Mouse (Mus musculus) heart, embryonic 16.5 days (tissue): Measurements from ENCODE around the gene Txnl4b. TPM values are rescaled to one million over a fixed set of nuclear protein-coding genes. Genes with fewer than 3 reads are reported as not detected.

Source experiments
- ATAC-seq: fragments of 200-750 bp; cut with Nextera tagmentation; replicated peaks from 2 replicates; pipeline ENCODE4 v1.8.0; 2017; ENCODE audit warnings: moderate number of reproducible peaks; ENCODE audit not compliant: insufficient read depth, low FRiP score; ENCODE audit errors: extremely low read depth
- H3K27ac ChIP-seq: fragments of 300-500 bp; sonication (generic); 2 replicates; pipeline ENCODE4 v1.5.1; 2014; ENCODE audit warnings: mild to moderate bottlenecking, low read length, control low read depth, moderate library complexity
- H3K27me3 ChIP-seq: fragments of 300-500 bp; sonication (generic); 2 replicates; pipeline ENCODE4 v1.6.1; 2014; ENCODE audit warnings: low read length, mixed read lengths; ENCODE audit not compliant: control insufficient read depth, insufficient read depth
- H3K36me3 ChIP-seq: fragments of 300-500 bp; sonication (generic); 2 replicates; pipeline ENCODE4 v1.6.1; 2014; ENCODE audit not compliant: control insufficient read depth, insufficient read depth
- H3K4me1 ChIP-seq: fragments of 300-500 bp; sonication (generic); 2 replicates; pipeline ENCODE4 v1.6.1; 2014; ENCODE audit warnings: low read length, mixed read lengths; ENCODE audit not compliant: control insufficient read depth, insufficient read depth
- H3K4me2 ChIP-seq: fragments of 300-500 bp; sonication (generic); 2 replicates; pipeline ENCODE4 v1.6.1; 2014; ENCODE audit warnings: low read depth, mild to moderate bottlenecking, control low read depth, low read length
- H3K4me3 ChIP-seq: fragments of 300-500 bp; sonication (generic); 2 replicates; pipeline ENCODE4 v1.5.1; 2014; ENCODE audit warnings: mild to moderate bottlenecking, control low read depth, low read length
- H3K9ac ChIP-seq: fragments of 300-500 bp; sonication (generic); 2 replicates; pipeline ENCODE4 v1.6.1; 2014; ENCODE audit warnings: low read length, control low read depth
- H3K9me3 ChIP-seq: fragments of 300-500 bp; sonication (generic); replicated peaks from 2 replicates; pipeline ENCODE4 v1.6.1; 2016; ENCODE audit warnings: low read length; ENCODE audit not compliant: control insufficient read depth
- WGBS: fragments of 180-500 bp; shearing (Covaris S2); extraction: QIAGEN DNeasy Blood & Tissue Kit; methylation state at CpG from one replicate; pipeline ENCODE4 v1.1.7; 2014; 5-methylcytosine and 5-hydroxymethylcytosine counted together
- polyA plus RNA-seq: library from polyadenylated mRNA; unstranded; fragments of >200 nt; fragmentation: Nextera tagmentation; extraction: Ambion mirVana; gene quantifications from 2 replicates; pipeline ENCODE4 v1.2.1, GENCODE M21; 2015

The Txnl4b gene
- polyA plus RNA-seq, 1 experiment from 2014 or later = 19.0 TPM

DNA sequence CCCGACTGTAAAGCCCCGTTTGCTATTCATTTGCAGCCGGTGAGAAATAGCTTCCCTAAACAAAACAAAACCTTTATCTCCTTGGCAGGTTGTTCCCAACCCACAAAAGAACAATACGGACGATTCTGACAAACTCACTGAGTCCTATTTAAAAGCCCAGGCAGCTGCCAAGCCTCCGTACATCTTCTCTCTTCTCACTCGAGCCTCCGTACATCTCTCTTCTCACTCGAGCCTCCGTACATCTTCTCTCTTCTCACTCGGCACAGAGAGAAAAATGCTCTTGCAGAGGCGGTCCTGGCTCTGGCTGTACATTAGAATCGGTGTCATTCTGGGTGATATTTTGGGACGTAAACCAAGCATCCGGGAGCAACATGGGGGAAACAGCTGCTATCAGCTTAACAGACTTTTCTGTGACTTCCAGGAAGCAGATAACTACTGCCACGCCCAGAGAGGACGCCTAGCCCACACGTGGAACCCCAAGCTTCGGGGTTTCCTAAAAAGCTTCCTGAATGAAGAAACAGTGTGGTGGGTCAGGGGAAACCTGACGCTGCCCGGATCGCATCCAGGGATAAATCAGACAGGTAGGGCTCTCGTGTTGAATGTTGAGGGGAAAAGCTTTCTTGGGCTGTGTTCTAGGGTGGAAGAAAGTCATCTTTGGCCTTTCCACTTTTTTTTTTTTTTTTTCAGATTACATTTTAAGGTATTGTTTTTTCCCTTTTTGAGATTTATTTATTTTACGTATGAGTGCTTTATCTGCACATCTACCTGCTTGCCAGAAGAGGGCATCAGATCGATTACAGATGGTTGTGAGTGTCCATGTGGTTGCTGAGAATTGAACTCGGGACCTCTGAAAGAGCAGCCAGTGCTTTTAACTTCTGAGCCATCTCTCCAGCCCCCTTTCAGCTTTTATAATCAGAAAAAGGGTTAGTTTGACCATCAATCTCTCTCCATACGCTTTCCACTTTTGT is 48.8 kb downstream of the Txnl4b start, which contains the start of gene Pkd1l3:
Pkd1l3 (plus strand) TSS at position 275 of the 968 bp plus-strand sequence.
- Histone ChIP-seq H3K27ac (no peak within 1 kb of the TSS), H3K27me3 (no peaks in the 10 kb centered on the region), H3K36me3 (no peaks in the 10 kb centered on the region), H3K9me3 (0 out of 2 replicates have a peak, but pooled peaks cover 3% of the 10 kb centered on the region), H3K4me3 (peak within 1 kb of the TSS; percentile 28), H3K9ac (no peak within 1 kb of the TSS), H3K4me2 (peak within 1 kb of the TSS; percentile 52), H3K4me1 (no peaks in the 10 kb centered on the region)
- no peak for ATAC-seq
- 41% methylated on average over 27 of the region's 27 CpGs for WGBS

DNA sequence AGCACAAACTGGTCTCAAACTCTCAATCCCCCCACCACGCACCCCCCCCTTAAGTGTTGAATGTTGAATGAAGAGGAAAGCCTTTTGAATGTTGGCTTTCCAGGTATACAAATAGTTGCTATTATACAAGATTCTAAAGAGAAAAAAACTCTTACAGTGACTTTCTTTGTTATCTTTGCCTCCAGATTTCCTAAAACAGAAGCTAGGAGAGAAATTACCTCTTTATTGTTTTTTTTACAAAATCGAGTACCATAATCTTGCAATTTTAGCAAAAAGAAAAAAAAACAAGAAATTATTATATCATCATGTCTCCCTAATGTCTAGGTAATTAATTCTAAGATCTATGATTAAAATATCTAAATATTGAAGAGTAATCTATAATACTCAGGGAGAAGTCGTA is 49.9 kb downstream of the Txnl4b start:
- 68% methylated on average over 3 of the region's 3 CpGs for WGBS
- Histone ChIP-seq H3K4me2 (no peak overlapping the region), H3K9me3 (0 out of 2 replicates have a peak, but pooled peaks cover 4% of the 10 kb centered on the region), H3K4me3 (no peak overlapping the region), H3K27ac (no peak overlapping the region), H3K36me3 (no peaks in the 10 kb centered on the region), H3K9ac (no peak overlapping the region), H3K27me3 (no peaks in the 10 kb centered on the region), H3K4me1 (no peaks in the 10 kb centered on the region)
- ATAC-seq = no peak

Other genes with a start within 250 kb of the Txnl4b start
- gene Pmfbp1, start 71.9 kb upstream of the Txnl4b start, polyA plus RNA-seq = 0.05 and 0.11 TPM in 2 replicates
- 13.9 and 14.5 TPM in 2 replicates for gene Dhx38, start within 50 bp of the Txnl4b start, polyA plus RNA-seq
- 4.8 and 8.1 TPM in 2 replicates for gene Hp, start 13.3 kb downstream of the Txnl4b start, polyA plus RNA-seq
- 36.5 and 40.4 TPM in 2 replicates for gene Dhodh, start 42.8 kb downstream of the Txnl4b start, polyA plus RNA-seq
- 0.09 and 0.10 TPM in 2 replicates for gene Pkd1l3, start 48.6 kb downstream of the Txnl4b start, polyA plus RNA-seq
- 95.4 and 98.4 TPM in 2 replicates for gene Ist1, start 127.4 kb downstream of the Txnl4b start, polyA plus RNA-seq
- 17.1 and 18.5 TPM in 2 replicates for gene Zfp821, start 139.7 kb downstream of the Txnl4b start, polyA plus RNA-seq
- 4.9 TPM in 2 replicates for gene Atxn1l, start 171.8 kb downstream of the Txnl4b start, polyA plus RNA-seq
- gene Ap1g1, start 212.7 kb downstream of the Txnl4b start, polyA plus RNA-seq = 26.1 and 30.0 TPM in 2 replicates